ENCODE assay signal across 7 mouse cellular contexts in genomic region chr11:69992396-69992795, GRCm38 (mm10). TPM values are rescaled to one million over a fixed set of nuclear protein-coding genes. Genes with fewer than 3 reads are reported as not detected.
DNase-seq lines count a peak whose midpoint lies in the region; ATAC-seq lines count a peak whose summit lies in the region.

No protein-coding gene starts in this region.

- H3K9me3 ChIP-seq in hindbrain, embryonic 10.5 days = no peaks in the 10 kb centered on the region
- H3K9me3 ChIP-seq in limb, embryonic 15.5 days = no peaks in the 10 kb centered on the region
- H3K9me3 ChIP-seq in stomach, embryonic 16.5 days (replicated peaks; ENCODE audit: control insufficient read depth, low read length) = no peaks in the 10 kb centered on the region

- peak overlapping the region; percentile 78 for H3K4me2 ChIP-seq in limb, embryonic 15.5 days
- peak overlapping the region; percentile 73 for H3K4me2 ChIP-seq in stomach, embryonic 16.5 days (ENCODE audit: low read depth, low read length)

- H3K36me3 ChIP-seq in hindbrain, embryonic 10.5 days = peaks cover 49% of the 10 kb centered on the region
- peaks cover 47% of the 10 kb centered on the region for H3K36me3 ChIP-seq in limb, embryonic 15.5 days
- H3K36me3 ChIP-seq in stomach, embryonic 16.5 days (ENCODE audit: control insufficient read depth, insufficient read depth, low read length) = peaks cover 26% of the 10 kb centered on the region

- no peak for ATAC-seq in limb, embryonic 15.5 days (ENCODE audit: insufficient number of reproducible peaks, low FRiP score, low TSS enrichment, low read depth)
- ATAC-seq in stomach, embryonic 16.5 days (ENCODE audit: insufficient read depth, low FRiP score) = no peak

- H3K27ac ChIP-seq in hindbrain, embryonic 10.5 days = peak overlapping the region; percentile 40; the same call in 1 of the 2 replicates
- peak overlapping the region; percentile 18; the same call in 1 of the 2 replicates for H3K27ac ChIP-seq in limb, embryonic 15.5 days
- no peak overlapping the region for H3K27ac ChIP-seq in stomach, embryonic 16.5 days (ENCODE audit: low read length)

- peak overlapping the region; percentile 7; the same call in 1 of the 2 replicates for H3K9ac ChIP-seq in limb, embryonic 15.5 days
- peak overlapping the region; percentile 98 for H3K9ac ChIP-seq in stomach, embryonic 16.5 days (ENCODE audit: low read length)

- no peaks in the 10 kb centered on the region for H3K27me3 ChIP-seq in hindbrain, embryonic 10.5 days (ENCODE audit: insufficient read depth, poor library complexity, severe bottlenecking)
- H3K27me3 ChIP-seq in limb, embryonic 15.5 days = no peaks in the 10 kb centered on the region
- H3K27me3 ChIP-seq in stomach, embryonic 16.5 days (ENCODE audit: control insufficient read depth, insufficient read depth, low read length) = no peaks in the 10 kb centered on the region

- peaks cover 39% of the 10 kb centered on the region for H3K4me1 ChIP-seq in hindbrain, embryonic 10.5 days (replicated peaks)
- peaks cover 26% of the 10 kb centered on the region for H3K4me1 ChIP-seq in limb, embryonic 15.5 days
- H3K4me1 ChIP-seq in stomach, embryonic 16.5 days (ENCODE audit: control insufficient read depth, insufficient read depth, low read length) = peaks cover 24% of the 10 kb centered on the region

- WGBS in hindbrain, embryonic 10.5 days = 89% methylated on average over 10 of the region's 10 CpGs
- 77% methylated on average over 10 of the region's 10 CpGs for WGBS in limb, embryonic 15.5 days
- 74% methylated on average over 10 of the region's 10 CpGs for WGBS in stomach, embryonic 16.5 days

- DNase-seq in thymus, postnatal 4 days = peak; percentile 23
- no peak for DNase-seq in thymus, postnatal 0 days (ENCODE audit: low spot score)
- DNase-seq in hindbrain, embryonic 10.5 days (ENCODE audit: low spot score) = no peak
- DNase-seq in thymus, postnatal 14 days = no peak
- no peak for DNase-seq in adrenal gland, adult 8-10 months

- peak overlapping the region; percentile 86 for H3K4me3 ChIP-seq in hindbrain, embryonic 10.5 days
- H3K4me3 ChIP-seq in limb, embryonic 15.5 days = peak overlapping the region; percentile 78
- H3K4me3 ChIP-seq in stomach, embryonic 16.5 days (replicated peaks; ENCODE audit: low read length) = peak overlapping the region; percentile 96

RNA-seq across cellular contexts. Expression of gene Gabarap, which starts 1.5 kb away (rescaled TPM):
- 400 and 425 TPM in 2 replicates for polyA plus RNA-seq in thymus, postnatal 0 days (2015; fragmentation: Nextera tagmentation; extraction: Ambion mirVana)
- polyA plus RNA-seq in hindbrain, embryonic 10.5 days (2016; fragmentation: Nextera tagmentation; extraction: Ambion mirVana) = 421 and 580 TPM in 2 replicates
- polyA plus RNA-seq in limb, embryonic 15.5 days (2015; fragmentation: Nextera tagmentation; extraction: Ambion mirVana) = 545 and 568 TPM in 2 replicates
- polyA plus RNA-seq in stomach, embryonic 16.5 days (2015; fragmentation: Nextera tagmentation; extraction: Ambion mirVana) = 485 and 494 TPM in 2 replicates
- 100 to 1,000 TPM; 369 to 430 (median 397) TPM for total RNA-seq in adrenal gland, adult 8-10 months (2022)

RNA-seq across cellular contexts. Expression of gene Phf23, which starts 3.2 kb away (rescaled TPM):
- 52.2 and 61.3 TPM in 2 replicates for polyA plus RNA-seq in thymus, postnatal 0 days (2015; fragmentation: Nextera tagmentation; extraction: Ambion mirVana)
- 93.7 and 98.1 TPM in 2 replicates for polyA plus RNA-seq in hindbrain, embryonic 10.5 days (2016; fragmentation: Nextera tagmentation; extraction: Ambion mirVana)
- polyA plus RNA-seq in limb, embryonic 15.5 days (2015; fragmentation: Nextera tagmentation; extraction: Ambion mirVana) = 72.2 and 81.6 TPM in 2 replicates
- polyA plus RNA-seq in stomach, embryonic 16.5 days (2015; fragmentation: Nextera tagmentation; extraction: Ambion mirVana) = 44.3 and 47.9 TPM in 2 replicates
- 10 to 100 TPM; 55.7 to 61.0 (median 58.4) TPM for total RNA-seq in adrenal gland, adult 8-10 months (2022)

RNA-seq across cellular contexts. Expression of gene Dvl2, which starts 8.0 kb away (rescaled TPM):
- 20.6 and 21.0 TPM in 2 replicates for polyA plus RNA-seq in thymus, postnatal 0 days (2015; fragmentation: Nextera tagmentation; extraction: Ambion mirVana)
- polyA plus RNA-seq in hindbrain, embryonic 10.5 days (2016; fragmentation: Nextera tagmentation; extraction: Ambion mirVana) = 50.3 and 51.8 TPM in 2 replicates
- polyA plus RNA-seq in limb, embryonic 15.5 days (2015; fragmentation: Nextera tagmentation; extraction: Ambion mirVana) = 42.2 and 43.1 TPM in 2 replicates
- 17.7 and 22.3 TPM in 2 replicates for polyA plus RNA-seq in stomach, embryonic 16.5 days (2015; fragmentation: Nextera tagmentation; extraction: Ambion mirVana)
- 10 to 100 TPM; 13.4 to 27.1 (median 20.5) TPM for total RNA-seq in adrenal gland, adult 8-10 months (2022)

RNA-seq across cellular contexts. Expression of gene Elp5, which starts 10.1 kb away (rescaled TPM):
- 92.6 and 98.6 TPM in 2 replicates for polyA plus RNA-seq in thymus, postnatal 0 days (2015; fragmentation: Nextera tagmentation; extraction: Ambion mirVana)
- 156 and 167 TPM in 2 replicates for polyA plus RNA-seq in hindbrain, embryonic 10.5 days (2016; fragmentation: Nextera tagmentation; extraction: Ambion mirVana)
- 111 and 119 TPM in 2 replicates for polyA plus RNA-seq in limb, embryonic 15.5 days (2015; fragmentation: Nextera tagmentation; extraction: Ambion mirVana)
- 102 and 103 TPM in 2 replicates for polyA plus RNA-seq in stomach, embryonic 16.5 days (2015; fragmentation: Nextera tagmentation; extraction: Ambion mirVana)
- 10 to 100 TPM; 56.9 to 87.4 (median 73.6) TPM for total RNA-seq in adrenal gland, adult 8-10 months (2022)

RNA-seq across cellular contexts. Expression of gene Ctdnep1, which starts 11.4 kb away (rescaled TPM):
- 24.1 and 25.6 TPM in 2 replicates for polyA plus RNA-seq in thymus, postnatal 0 days (2015; fragmentation: Nextera tagmentation; extraction: Ambion mirVana)
- polyA plus RNA-seq in hindbrain, embryonic 10.5 days (2016; fragmentation: Nextera tagmentation; extraction: Ambion mirVana) = 22.6 and 25.7 TPM in 2 replicates
- polyA plus RNA-seq in limb, embryonic 15.5 days (2015; fragmentation: Nextera tagmentation; extraction: Ambion mirVana) = 24.6 and 32.0 TPM in 2 replicates
- polyA plus RNA-seq in stomach, embryonic 16.5 days (2015; fragmentation: Nextera tagmentation; extraction: Ambion mirVana) = 17.5 and 17.7 TPM in 2 replicates
- 100 to 1,000 TPM; 109 to 125 (median 120) TPM for total RNA-seq in adrenal gland, adult 8-10 months (2022)
